1 mouse cellular context compared by ENCODE assay signal in the genomic region with DNA sequence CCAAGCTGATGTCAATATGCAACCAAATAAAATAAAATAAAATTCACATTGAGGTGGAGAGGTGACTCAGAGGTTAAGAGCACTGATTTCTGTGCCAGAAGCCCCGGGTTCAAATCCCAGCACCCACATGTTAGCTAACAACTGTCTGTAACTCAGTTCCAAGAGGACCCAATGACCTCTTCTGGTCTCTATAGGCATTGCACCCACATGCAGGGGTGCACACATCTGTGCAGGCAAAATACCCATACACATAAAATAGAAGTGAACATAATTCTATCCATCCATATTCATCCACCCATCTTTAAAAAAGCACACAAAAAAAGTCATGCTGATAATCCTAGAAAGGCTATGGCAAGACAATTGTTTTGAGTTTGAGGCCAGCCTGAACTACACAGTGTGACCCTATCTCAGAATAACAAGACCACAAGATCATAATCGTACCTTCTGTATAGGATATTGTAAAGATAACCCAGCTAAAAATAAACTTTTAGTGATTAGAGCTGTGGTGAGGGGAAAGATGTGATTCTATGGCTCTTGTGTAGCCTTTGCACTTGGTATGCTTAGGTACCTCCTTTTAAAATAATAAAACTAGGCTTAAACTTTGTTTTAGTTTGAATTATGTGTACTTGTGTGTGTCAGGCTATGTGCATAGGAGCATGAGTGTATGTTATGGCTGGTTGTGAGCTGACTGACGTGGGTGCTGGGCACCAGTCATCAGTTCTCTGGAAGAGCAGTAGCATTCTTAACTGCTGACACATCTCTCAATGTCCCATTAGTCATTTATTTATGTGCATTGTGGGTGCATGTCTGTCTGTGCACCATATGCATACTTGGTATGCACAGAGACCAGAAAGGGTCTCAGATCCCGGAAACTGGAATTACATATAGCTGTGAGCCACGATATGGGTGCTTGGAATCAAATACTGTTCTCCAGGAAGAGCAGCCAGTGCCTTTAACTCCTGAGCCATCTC.
TF ChIP-seq lines count a peak whose summit lies in the region.

No protein-coding gene starts in this region.

TF ChIP-seq in CH12.LX, 34 proteins besides CTCF, POLR2A, EP300 and RAD21 (continued from another document):
- no peak for TF ChIP-seq KAT2A (IDR thresholded peaks at IDR 0.05; ENCODE audit: insufficient replicate concordance, low read length)
- TF ChIP-seq RCOR1 (conservative IDR thresholded peaks at IDR 0.05; ENCODE audit: low read depth, low read length), result no peak
- no peak for TF ChIP-seq JUND (conservative IDR thresholded peaks at IDR 0.05; ENCODE audit: low read depth, low read length)
- TF ChIP-seq ETS1 (conservative IDR thresholded peaks at IDR 0.05; ENCODE audit: low read depth, low read length), result no peak
